Mouse (Mus musculus) ES-Bruce4 (cell line): ENCODE measurements at regions not wholly inside any gene's neighbourhood (a gene's known extent, or its start where the extent isn't known, plus 50 kb on each side); places are given as distances from the start of the nearest gene placed in this dataset.

Source experiments
- H3K27ac ChIP-seq: 2 replicates; pipeline ENCODE4 v1.5.1; 2012; ENCODE audit warnings: low read length, inconsistent platforms; ENCODE audit not compliant: insufficient read depth
- H3K27me3 ChIP-seq: 2 replicates; pipeline ENCODE4 v1.6.1; 2012; ENCODE audit warnings: mild to moderate bottlenecking, low read length, inconsistent platforms; ENCODE audit not compliant: control insufficient read depth, poor library complexity, insufficient read depth, severe bottlenecking
- H3K36me3 ChIP-seq: 2 replicates; pipeline ENCODE4 v1.6.1; 2012; ENCODE audit warnings: inconsistent platforms, mild to moderate bottlenecking, low read length, moderate library complexity; ENCODE audit not compliant: control insufficient read depth, poor library complexity, insufficient read depth, severe bottlenecking
- H3K4me1 ChIP-seq: one replicate; pipeline ENCODE4 v1.8.1; 2011; ENCODE audit warnings: low read length; ENCODE audit not compliant: control insufficient read depth, insufficient read depth
- H3K4me3 ChIP-seq: 2 replicates; pipeline ENCODE4 v1.5.1; 2011; ENCODE audit warnings: low read depth, mild to moderate bottlenecking, low read length
- H3K9ac ChIP-seq: 2 replicates; pipeline ENCODE4 v1.6.1; 2012; ENCODE audit warnings: low read depth, mild to moderate bottlenecking, inconsistent platforms; ENCODE audit not compliant: poor library complexity, severe bottlenecking
- H3K9me3 ChIP-seq: replicated peaks from 2 replicates; pipeline ENCODE4 v1.6.1; 2012; ENCODE audit warnings: mild to moderate bottlenecking, low read length, inconsistent platforms; ENCODE audit not compliant: control insufficient read depth, poor library complexity, insufficient read depth, severe bottlenecking
- CTCF ChIP-seq: IDR thresholded peaks from one replicate; pipeline ENCODE4 v1.8.1; 2011; ENCODE audit warnings: low read depth, low read length
- EP300 ChIP-seq: IDR thresholded peaks from 2 replicates; pipeline ENCODE4 v1.6.1; 2011; ENCODE audit warnings: low read depth, low read length; ENCODE audit not compliant: insufficient read depth
- POLR2A ChIP-seq: IDR thresholded peaks from one replicate; pipeline ENCODE4 v1.8.1; 2011; ENCODE audit warnings: low read length; ENCODE audit not compliant: insufficient read depth

DNA sequence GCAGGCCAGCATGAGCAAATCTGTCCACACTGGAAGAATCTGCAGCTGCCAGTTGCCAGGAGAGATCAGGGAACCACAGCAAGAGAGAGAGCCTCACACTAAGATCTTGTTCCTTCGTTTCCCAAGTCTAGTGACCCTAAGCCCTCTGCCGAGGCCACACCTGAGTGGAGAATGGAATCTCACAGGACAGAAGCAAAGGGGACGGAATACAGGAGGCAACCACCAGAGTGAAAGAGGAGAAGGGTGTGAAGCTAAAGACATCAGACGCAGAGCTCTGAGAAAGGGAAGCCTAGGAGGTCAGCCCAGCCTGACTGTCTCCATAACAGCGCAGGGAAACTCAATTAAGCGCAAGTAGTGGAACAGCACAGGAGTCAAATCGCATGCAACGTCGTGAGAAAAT is 75.0 kb downstream of the Suds3 start:
- H3K4me1 ChIP-seq: no peaks in the 10 kb centered on the region
- no peaks in the 10 kb centered on the region for H3K27me3 ChIP-seq
- H3K9ac ChIP-seq: no peak overlapping the region
- TF ChIP-seq EP300: no peak
- no peak for TF ChIP-seq POLR2A
- no peak for TF ChIP-seq CTCF
- H3K27ac ChIP-seq: no peak overlapping the region
- H3K9me3 ChIP-seq: no peaks in the 10 kb centered on the region
- no peaks in the 10 kb centered on the region for H3K36me3 ChIP-seq
- no peak overlapping the region for H3K4me3 ChIP-seq

DNA sequence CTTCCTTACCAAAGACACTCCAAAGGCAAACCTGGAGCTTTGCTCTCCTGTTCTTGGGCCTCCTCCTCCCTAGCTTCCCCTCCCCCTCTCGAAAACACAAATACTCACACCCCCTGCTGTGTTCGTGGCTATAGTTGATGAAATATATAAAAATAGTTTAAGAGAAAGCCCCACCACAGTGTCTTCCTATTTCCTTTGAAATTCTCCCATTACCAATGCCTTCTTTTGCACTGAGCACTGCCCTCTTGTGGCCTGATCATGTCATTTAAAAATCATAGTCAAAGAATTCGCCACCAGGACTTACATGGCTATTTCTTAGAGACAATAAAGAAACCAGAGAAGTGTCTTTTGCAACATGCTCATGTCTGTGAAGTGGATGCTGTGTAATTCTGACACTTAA is 78.7 kb downstream of the Suds3 start:
- no peaks in the 10 kb centered on the region for H3K4me1 ChIP-seq
- no peak overlapping the region for H3K27ac ChIP-seq
- no peaks in the 10 kb centered on the region for H3K36me3 ChIP-seq
- H3K9ac ChIP-seq: no peak overlapping the region
- no peak overlapping the region for H3K4me3 ChIP-seq
- H3K27me3 ChIP-seq: no peaks in the 10 kb centered on the region
- no peaks in the 10 kb centered on the region for H3K9me3 ChIP-seq
- TF ChIP-seq CTCF (no peak), POLR2A (no peak), EP300 (no peak)

DNA sequence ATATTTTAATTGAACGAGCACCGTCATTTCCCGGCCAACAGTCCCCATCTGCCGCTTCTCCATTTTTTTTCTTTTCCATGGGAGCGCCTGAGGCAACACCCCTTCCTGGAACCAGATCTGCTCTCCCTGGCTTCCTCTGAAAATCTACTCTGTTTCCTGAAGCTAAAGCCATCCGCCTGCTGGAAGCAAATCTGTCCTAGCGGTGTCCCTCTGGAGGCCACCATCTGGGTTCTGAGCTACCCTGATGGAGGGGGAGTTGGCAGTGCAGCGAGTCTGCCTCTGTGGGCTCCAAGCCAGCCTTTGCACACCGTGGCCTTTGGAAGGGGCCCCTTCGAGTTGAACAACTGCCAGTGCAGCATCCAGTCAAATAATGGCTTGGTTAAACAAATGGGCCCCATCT is 83.8 kb downstream of the Suds3 start:
- H3K9me3 ChIP-seq: no peaks in the 10 kb centered on the region
- H3K27me3 ChIP-seq: no peaks in the 10 kb centered on the region
- H3K4me1 ChIP-seq: no peaks in the 10 kb centered on the region
- no peak overlapping the region for H3K27ac ChIP-seq
- H3K4me3 ChIP-seq: no peak overlapping the region
- H3K36me3 ChIP-seq: no peaks in the 10 kb centered on the region
- no peak for TF ChIP-seq CTCF
- TF ChIP-seq EP300: no peak
- TF ChIP-seq POLR2A: no peak
- H3K9ac ChIP-seq: no peak overlapping the region

DNA sequence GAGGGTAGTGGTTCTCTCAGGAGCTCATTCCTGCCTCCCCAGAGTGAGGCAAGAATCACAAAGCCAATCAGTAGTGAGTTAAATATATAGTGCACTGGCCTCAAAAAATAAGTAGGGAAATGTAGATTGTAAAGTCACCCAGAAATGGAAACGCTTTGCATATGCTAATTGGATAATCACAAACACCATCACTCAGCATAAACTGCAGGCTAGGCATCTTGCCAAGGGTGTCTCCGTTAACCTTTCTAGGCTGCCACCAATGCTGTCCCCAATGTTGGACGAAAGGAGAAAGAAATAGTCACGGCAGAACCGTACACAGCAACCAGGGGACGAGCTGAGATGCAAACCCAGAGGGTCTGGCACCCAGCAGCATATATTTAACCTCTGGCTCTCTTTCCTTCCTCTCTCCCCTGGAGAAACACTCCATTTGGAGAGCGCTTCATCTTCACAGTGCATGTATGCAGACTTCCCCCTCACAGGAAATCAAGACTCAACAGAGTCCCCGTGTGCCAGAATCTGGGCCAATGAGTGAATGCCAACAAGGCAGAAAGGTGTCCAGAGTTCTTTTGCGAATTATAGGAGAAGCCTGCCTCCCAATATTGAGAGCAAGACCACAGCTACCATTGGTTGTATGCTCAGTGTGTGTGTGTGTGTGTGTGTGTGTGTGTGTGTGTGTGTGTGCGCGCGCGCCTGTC is 90.1 kb downstream of the Suds3 start:
- TF ChIP-seq EP300 (no peak), POLR2A (no peak), CTCF (no peak)
- Histone ChIP-seq H3K27ac (no peak overlapping the region), H3K9ac (no peak overlapping the region), H3K4me1 (no peaks in the 10 kb centered on the region), H3K36me3 (no peaks in the 10 kb centered on the region), H3K27me3 (no peaks in the 10 kb centered on the region), H3K9me3 (no peaks in the 10 kb centered on the region), H3K4me3 (no peak overlapping the region)

DNA sequence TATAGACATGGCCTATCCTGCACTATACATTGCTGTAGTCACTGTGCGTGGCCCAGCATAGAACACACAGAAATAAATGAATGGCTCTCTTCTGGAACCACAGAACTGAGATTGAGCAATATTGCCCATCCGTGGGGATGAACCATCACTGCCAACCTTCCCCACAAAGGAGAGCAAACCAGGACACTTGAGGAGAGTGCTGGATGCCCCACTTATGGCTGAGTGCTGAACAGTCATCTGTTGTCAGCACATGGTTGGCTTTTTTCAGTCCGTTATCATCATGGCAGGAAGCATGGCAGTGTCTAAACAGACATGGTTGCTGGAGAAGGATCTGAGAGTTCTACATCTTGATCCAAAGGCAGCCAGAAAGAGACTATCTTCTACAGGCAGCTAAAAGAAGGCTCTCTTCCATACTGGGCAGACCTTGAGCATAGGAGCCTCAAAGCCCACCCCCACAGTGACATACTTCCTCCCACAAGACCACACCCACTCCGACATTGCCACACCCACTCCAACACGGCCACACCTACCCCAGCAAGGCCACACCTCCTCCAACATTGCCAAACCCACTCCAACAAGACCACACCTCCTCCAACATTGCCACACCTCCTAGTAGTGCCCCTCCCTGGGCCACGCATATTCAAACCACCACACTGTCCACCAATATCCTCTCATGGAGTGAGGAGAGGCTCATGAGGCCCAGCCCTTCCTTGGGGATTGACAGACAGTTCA is 97.3 kb downstream of the Suds3 start:
- H3K36me3 ChIP-seq: no peaks in the 10 kb centered on the region
- no peaks in the 10 kb centered on the region for H3K9me3 ChIP-seq
- H3K27me3 ChIP-seq: no peaks in the 10 kb centered on the region
- H3K27ac ChIP-seq: no peak overlapping the region
- no peaks in the 10 kb centered on the region for H3K4me1 ChIP-seq
- no peak overlapping the region for H3K9ac ChIP-seq
- TF ChIP-seq EP300 (no peak), POLR2A (no peak), CTCF (no peak)
- H3K4me3 ChIP-seq: no peak overlapping the region

DNA sequence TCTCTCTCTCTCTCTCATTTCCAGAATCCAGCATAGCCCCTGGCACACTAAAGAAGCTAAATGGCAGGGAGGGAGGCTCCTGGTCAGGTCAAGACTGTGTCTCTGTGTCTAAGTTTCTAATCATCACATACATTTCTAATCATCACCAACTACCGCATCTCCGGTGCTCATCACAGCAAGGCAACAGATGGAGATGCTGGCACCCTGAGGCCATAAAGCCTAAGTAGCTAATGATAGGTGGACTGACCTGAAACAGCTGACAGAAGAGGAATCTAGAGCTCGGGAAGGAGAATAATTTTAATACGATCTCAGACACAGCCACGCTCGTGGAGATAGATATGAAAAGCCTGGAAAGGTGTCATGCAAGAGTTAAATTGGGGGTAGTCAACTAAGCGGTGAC is 104.8 kb downstream of the Suds3 start:
- H3K9me3 ChIP-seq: no peaks in the 10 kb centered on the region
- H3K27ac ChIP-seq: no peak overlapping the region
- no peaks in the 10 kb centered on the region for H3K27me3 ChIP-seq
- H3K4me3 ChIP-seq: no peak overlapping the region
- H3K36me3 ChIP-seq: no peaks in the 10 kb centered on the region
- TF ChIP-seq EP300 (no peak), CTCF (no peak)
- H3K9ac ChIP-seq: no peak overlapping the region
- no peaks in the 10 kb centered on the region for H3K4me1 ChIP-seq
